Mouse (Mus musculus) heart, embryonic 15.5 days (tissue): ENCODE measurements around the gene Trip13. TPM values are rescaled to one million over a fixed set of nuclear protein-coding genes. Genes with fewer than 3 reads are reported as not detected.

Experiments
- ATAC-seq: fragments of 200-750 bp; cut with Nextera tagmentation; replicated peaks from 2 replicates; pipeline ENCODE4 v1.8.0; 2017; ENCODE audit warnings: low read depth, moderate TSS enrichment; ENCODE audit not compliant: insufficient number of reproducible peaks, insufficient read depth, low FRiP score
- H3K27ac ChIP-seq: fragments of 300-500 bp; sonication (generic); 2 replicates; pipeline ENCODE4 v1.5.1; 2015; ENCODE audit warnings: mild to moderate bottlenecking, inconsistent platforms
- H3K27me3 ChIP-seq: fragments of 300-500 bp; sonication (generic); 2 replicates; pipeline ENCODE4 v1.6.1; 2015; ENCODE audit warnings: inconsistent platforms
- H3K36me3 ChIP-seq: fragments of 300-500 bp; sonication (generic); 2 replicates; pipeline ENCODE4 v1.6.1; 2015; ENCODE audit warnings: mild to moderate bottlenecking, inconsistent platforms
- H3K4me1 ChIP-seq: fragments of 300-500 bp; sonication (generic); replicated peaks from 2 replicates; pipeline ENCODE4 v1.6.1; 2015; ENCODE audit warnings: inconsistent platforms
- H3K4me2 ChIP-seq: fragments of 300-500 bp; sonication (generic); 2 replicates; pipeline ENCODE4 v1.6.1; 2015; ENCODE audit warnings: inconsistent platforms, mild to moderate bottlenecking, moderate library complexity
- H3K4me3 ChIP-seq: fragments of 300-500 bp; sonication (generic); 2 replicates; pipeline ENCODE4 v1.5.1; 2015; ENCODE audit warnings: mild to moderate bottlenecking, inconsistent platforms
- H3K9ac ChIP-seq: fragments of 300-500 bp; sonication (generic); 2 replicates; pipeline ENCODE4 v1.6.1; 2015; ENCODE audit warnings: mild to moderate bottlenecking, inconsistent platforms
- H3K9me3 ChIP-seq: fragments of 300-500 bp; sonication (generic); replicated peaks from 2 replicates; pipeline ENCODE4 v1.6.1; 2016; ENCODE audit warnings: inconsistent platforms
- WGBS: fragments of 180-500 bp; shearing (Covaris S2); methylation state at CpG from one replicate; pipeline ENCODE4 v1.1.7; 2015; ENCODE audit warnings: mixed read lengths; 5-methylcytosine and 5-hydroxymethylcytosine counted together
- microRNA-seq: library from miRNA; unstranded; fragments of <30 nt; microRNA quantifications from one replicate; pipeline ENCODE4, GENCODE M21; 2016
- polyA plus RNA-seq: library from polyadenylated mRNA; unstranded; fragments of >200 nt; fragmentation: Nextera tagmentation; extraction: Ambion mirVana; gene quantifications from 2 replicates; pipeline ENCODE4 v1.2.1, GENCODE M21; 2015

The Trip13 gene
- polyA plus RNA-seq, 1 experiment from 2014 or later = 22.0 TPM

DNA sequence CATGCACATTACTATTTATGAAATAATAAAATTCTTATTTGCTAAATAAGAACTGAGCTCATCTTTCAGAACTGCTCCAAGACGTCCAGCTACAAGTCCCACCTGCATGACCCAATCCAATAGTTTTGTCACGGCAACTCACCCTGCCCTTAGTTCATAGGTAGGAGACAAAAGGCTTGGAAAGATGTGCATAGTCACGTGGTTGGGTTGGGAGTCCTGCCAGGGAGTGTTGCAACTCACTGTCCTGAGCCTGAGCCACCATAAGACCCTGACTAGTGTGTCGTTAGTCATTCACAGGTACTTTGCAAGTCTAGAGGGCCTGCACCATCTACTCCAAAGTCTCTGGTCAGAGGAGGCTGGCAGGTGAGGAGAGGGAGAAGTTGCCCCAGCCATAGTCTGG lies 51.5 kb downstream of the Trip13 start:
- 59% methylated on average over 4 of the region's 4 CpGs for WGBS
- ATAC-seq = no peak
- Histone ChIP-seq H3K27me3 (no peaks in the 10 kb centered on the region), H3K4me1 (peaks cover 18% of the 10 kb centered on the region), H3K27ac (no peak overlapping the region), H3K9me3 (no peaks in the 10 kb centered on the region), H3K4me3 (no peak overlapping the region), H3K9ac (no peak overlapping the region), H3K4me2 (no peak overlapping the region), H3K36me3 (no peaks in the 10 kb centered on the region)

DNA sequence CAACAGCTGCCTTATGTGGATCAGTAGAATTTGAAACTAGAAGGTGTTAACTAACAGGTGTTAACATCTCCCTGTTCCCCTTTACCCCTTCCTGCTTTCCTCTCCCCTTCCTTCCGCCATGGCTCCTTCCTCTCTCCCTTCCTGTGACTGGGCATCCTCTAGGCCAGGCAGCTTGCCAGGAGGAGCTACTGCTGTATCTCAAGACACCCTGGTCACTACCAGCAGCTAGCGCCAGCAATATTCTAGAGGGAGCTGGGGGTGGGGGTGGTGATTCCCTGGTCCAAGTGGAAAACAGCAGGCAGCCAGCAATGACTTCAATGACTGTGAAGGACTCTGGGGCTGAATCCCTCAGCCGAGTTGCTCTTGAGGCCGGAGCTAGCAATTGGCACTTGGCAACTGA lies 51.9 kb downstream of the Trip13 start:
- H3K36me3 ChIP-seq = no peaks in the 10 kb centered on the region
- H3K4me2 ChIP-seq = no peak overlapping the region
- H3K9me3 ChIP-seq = no peaks in the 10 kb centered on the region
- H3K4me1 ChIP-seq = peaks cover 18% of the 10 kb centered on the region
- ATAC-seq = no peak
- H3K27ac ChIP-seq = no peak overlapping the region
- no peak overlapping the region for H3K4me3 ChIP-seq
- H3K9ac ChIP-seq = no peak overlapping the region
- no peaks in the 10 kb centered on the region for H3K27me3 ChIP-seq
- 51% methylated on average over 4 of the region's 4 CpGs for WGBS

DNA sequence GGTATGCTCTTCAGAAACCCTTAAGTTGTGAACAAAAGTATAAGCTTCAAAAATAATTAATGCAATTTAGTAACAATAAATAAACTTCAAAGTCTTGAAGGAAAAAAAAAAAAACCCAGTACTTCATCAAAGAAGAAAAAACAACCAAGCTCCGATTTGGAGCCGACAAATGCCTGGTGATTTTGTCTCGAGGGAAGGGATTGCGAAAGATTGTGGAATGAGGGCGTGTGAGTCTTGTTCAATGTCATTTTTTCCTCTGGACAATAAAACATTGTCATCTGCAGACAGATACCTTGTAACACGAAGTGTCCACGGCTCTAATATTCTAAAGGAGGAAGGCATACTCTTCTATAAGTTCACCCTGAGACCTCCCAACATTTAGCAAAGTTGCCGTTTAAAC lies 56.2 kb downstream of the Trip13 start:
- H3K27ac ChIP-seq = no peak overlapping the region
- H3K27me3 ChIP-seq = no peaks in the 10 kb centered on the region
- 69% methylated on average over 8 of the region's 8 CpGs for WGBS
- H3K9ac ChIP-seq = no peak overlapping the region
- peaks cover 9% of the 10 kb centered on the region for H3K4me1 ChIP-seq
- H3K36me3 ChIP-seq = no peaks in the 10 kb centered on the region
- ATAC-seq = no peak
- H3K4me2 ChIP-seq = no peak overlapping the region
- H3K4me3 ChIP-seq = no peak overlapping the region
- no peaks in the 10 kb centered on the region for H3K9me3 ChIP-seq

DNA sequence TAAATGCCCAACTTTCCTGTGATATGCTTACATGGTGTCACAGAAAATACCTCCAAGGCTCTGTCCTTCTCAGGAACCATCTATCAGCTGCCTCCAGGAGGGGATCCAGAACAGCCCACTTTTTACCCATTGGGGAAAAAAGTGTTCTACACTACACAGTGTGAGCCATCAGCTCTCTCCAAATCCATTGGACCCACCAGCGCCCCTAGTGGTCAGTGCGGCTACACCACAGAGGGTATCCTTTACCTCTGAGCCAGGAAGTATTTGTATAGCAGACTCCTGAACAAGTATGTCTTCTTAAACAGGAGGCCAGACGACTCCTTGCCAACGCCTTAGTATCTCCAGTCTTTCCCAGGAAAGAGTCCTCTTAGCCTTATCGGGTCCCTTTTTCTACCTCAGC lies 57.8 kb downstream of the Trip13 start:
- ATAC-seq = no peak
- Histone ChIP-seq H3K27ac (no peak overlapping the region), H3K9me3 (no peaks in the 10 kb centered on the region), H3K4me2 (no peak overlapping the region), H3K27me3 (no peaks in the 10 kb centered on the region), H3K36me3 (no peaks in the 10 kb centered on the region), H3K4me1 (no peaks in the 10 kb centered on the region), H3K9ac (no peak overlapping the region), H3K4me3 (no peak overlapping the region)
- WGBS = 83% methylated on average over 5 of the region's 5 CpGs

GRCm38 (mm10) chr13:73872159-73872558 lies 65.4 kb downstream of the Trip13 start:
- ATAC-seq = no peak
- Histone ChIP-seq H3K9ac (no peak overlapping the region), H3K4me1 (no peaks in the 10 kb centered on the region), H3K27me3 (no peaks in the 10 kb centered on the region), H3K4me3 (no peak overlapping the region), H3K36me3 (no peaks in the 10 kb centered on the region), H3K27ac (no peak overlapping the region), H3K4me2 (no peak overlapping the region), H3K9me3 (no peaks in the 10 kb centered on the region)
- 61% methylated on average over 2 of the region's 2 CpGs for WGBS

Small RNA genes lying within 50 kb of the gene (microRNA-seq; reads per million reads assigned to microRNA genes)
- gene Gm25197 = not detected

Other genes starting within 250 kb of the Trip13 start
- gene Slc6a19, start 232.9 kb downstream of the Trip13 start, polyA plus RNA-seq = not detected in 2 replicates
- 37.1 and 37.7 TPM in 2 replicates for gene Slc12a7, start 204.7 kb downstream of the Trip13 start, polyA plus RNA-seq
- gene Nkd2, start 90.2 kb downstream of the Trip13 start, polyA plus RNA-seq = 3.0 and 3.6 TPM in 2 replicates
- 37.0 and 37.5 TPM in 2 replicates for gene Brd9, start within 50 bp of the Trip13 start, polyA plus RNA-seq
- gene Zdhhc11, start 26.1 kb upstream of the Trip13 start, polyA plus RNA-seq = not detected in 2 replicates
- 4.1 and 5.6 TPM in 2 replicates for gene Tppp, start 71.6 kb upstream of the Trip13 start, polyA plus RNA-seq
- gene Cep72, start 124.5 kb upstream of the Trip13 start, polyA plus RNA-seq = 8.8 and 9.3 TPM in 2 replicates
- gene Slc9a3, start 183.7 kb upstream of the Trip13 start, polyA plus RNA-seq = 0.09 TPM in 1 of 2 replicates, not detected in the other